Mouse (Mus musculus): ENCODE measurements around the gene Zp2. TPM values are rescaled to one million over a fixed set of nuclear protein-coding genes. Genes with fewer than 3 reads are reported as not detected.

Zp2 gene
- polyA plus RNA-seq, 1 experiment from 2014 or later: not detected

GRCm38 (mm10) chr7:120182891-120183290 is 37.8 kb upstream of the Zp2 start:
- H3K27me3 ChIP-seq (ENCODE audit: insufficient read depth, low read length): no peaks in the 10 kb centered on the region
- peaks cover 10% of the 10 kb centered on the region; the same call in 1 of the 2 replicates for H3K36me3 ChIP-seq (replicated peaks; ENCODE audit: insufficient read depth, low read length)
- no peaks in the 10 kb centered on the region for H3K4me1 ChIP-seq (ENCODE audit: insufficient read depth)
- no peak overlapping the region for H3K4me3 ChIP-seq (ENCODE audit: low read depth, low read length)
- H3K4me2 ChIP-seq (ENCODE audit: low read depth, low read length): no peak overlapping the region
- ATAC-seq (no peak), DNase-seq (no peak)
- H3K27ac ChIP-seq (ENCODE audit: low read depth): no peak overlapping the region
- H3K9me3 ChIP-seq (ENCODE audit: low read length): no peaks in the 10 kb centered on the region
- TF ChIP-seq CTCF (IDR thresholded peaks at IDR 0.05; ENCODE audit: low read depth) (no peak), EP300 (IDR thresholded peaks at IDR 0.05; ENCODE audit: low read depth) (no peak)
- no peak overlapping the region for H3K9ac ChIP-seq (replicated peaks)

GRCm38 (mm10) chr7:120181401-120182230 is 36.5 kb upstream of the Zp2 start:
- ATAC-seq (no peak), DNase-seq (no peak)
- Histone ChIP-seq H3K27me3 (ENCODE audit: insufficient read depth, low read length) (no peaks in the 10 kb centered on the region), H3K4me2 (ENCODE audit: low read depth, low read length) (no peak overlapping the region), H3K27ac (ENCODE audit: low read depth) (no peak overlapping the region), H3K9me3 (ENCODE audit: low read length) (no peaks in the 10 kb centered on the region), H3K4me1 (ENCODE audit: insufficient read depth) (no peaks in the 10 kb centered on the region), H3K9ac (replicated peaks) (no peak overlapping the region), H3K36me3 (replicated peaks; ENCODE audit: insufficient read depth, low read length) (peaks cover 10% of the 10 kb centered on the region; the same call in 1 of the 2 replicates), H3K4me3 (ENCODE audit: low read depth, low read length) (no peak overlapping the region)
- 81% methylated on average over 4 of the region's 4 CpGs for WGBS (ENCODE audit: insufficient replicate concordance)
- no peak for TF ChIP-seq CTCF (IDR thresholded peaks at IDR 0.05; ENCODE audit: low read depth)
- no peak for TF ChIP-seq EP300 (IDR thresholded peaks at IDR 0.05; ENCODE audit: low read depth)

- DNase-seq (no peak), ATAC-seq (peak; percentile 74)
- Histone ChIP-seq H3K4me1 (ENCODE audit: insufficient read depth) (no peaks in the 10 kb centered on the region), H3K9me3 (ENCODE audit: low read length) (no peaks in the 10 kb centered on the region), H3K27ac (ENCODE audit: low read depth) (no peak overlapping the region), H3K9ac (replicated peaks) (no peak overlapping the region), H3K27me3 (ENCODE audit: insufficient read depth, low read length) (no peaks in the 10 kb centered on the region), H3K4me3 (ENCODE audit: low read depth, low read length) (no peak overlapping the region), H3K36me3 (replicated peaks; ENCODE audit: insufficient read depth, low read length) (peaks cover 10% of the 10 kb centered on the region; the same call in 1 of the 2 replicates), H3K4me2 (ENCODE audit: low read depth, low read length) (no peak overlapping the region)
- TF ChIP-seq EP300 (IDR thresholded peaks at IDR 0.05; ENCODE audit: low read depth) (peak; percentile 43; the same call in 1 of the 2 replicates), CTCF (IDR thresholded peaks at IDR 0.05; ENCODE audit: low read depth) (no peak)
- 65% methylated on average over 5 of the region's 5 CpGs for WGBS (ENCODE audit: insufficient replicate concordance)
These were observed 35.5 kb upstream of the Zp2 start for GRCm38 (mm10) chr7:120180547-120180946.

- H3K36me3 ChIP-seq (replicated peaks; ENCODE audit: insufficient read depth, low read length): peaks cover 10% of the 10 kb centered on the region; the same call in 1 of the 2 replicates
- H3K9ac ChIP-seq (replicated peaks): no peak overlapping the region
- no peaks in the 10 kb centered on the region for H3K27me3 ChIP-seq (ENCODE audit: insufficient read depth, low read length)
- H3K4me3 ChIP-seq (ENCODE audit: low read depth, low read length): no peak overlapping the region
- 14% methylated on average over 2 of the region's 2 CpGs for WGBS (ENCODE audit: insufficient replicate concordance)
- no peaks in the 10 kb centered on the region for H3K9me3 ChIP-seq (ENCODE audit: low read length)
- no peak overlapping the region for H3K4me2 ChIP-seq (ENCODE audit: low read depth, low read length)
- DNase-seq: no peak
- H3K27ac ChIP-seq (ENCODE audit: low read depth): no peak overlapping the region
- TF ChIP-seq CTCF (IDR thresholded peaks at IDR 0.05; ENCODE audit: low read depth) (no peak), EP300 (IDR thresholded peaks at IDR 0.05; ENCODE audit: low read depth) (no peak)
- H3K4me1 ChIP-seq (ENCODE audit: insufficient read depth): no peaks in the 10 kb centered on the region
- no peak for ATAC-seq
These were observed 33.8 kb upstream of the Zp2 start for GRCm38 (mm10) chr7:120178935-120179334.

GRCm38 (mm10) chr7:120177611-120178010 is 32.5 kb upstream of the Zp2 start:
- Histone ChIP-seq H3K4me1 (ENCODE audit: insufficient read depth) (no peaks in the 10 kb centered on the region; the same call in 1 of the 2 replicates), H3K4me3 (ENCODE audit: low read depth, low read length) (no peak overlapping the region), H3K27me3 (ENCODE audit: insufficient read depth, low read length) (no peaks in the 10 kb centered on the region), H3K36me3 (replicated peaks; ENCODE audit: insufficient read depth, low read length) (peaks cover 8% of the 10 kb centered on the region; the same call in 1 of the 2 replicates), H3K9me3 (ENCODE audit: low read length) (no peaks in the 10 kb centered on the region), H3K4me2 (ENCODE audit: low read depth, low read length) (0 out of 2 replicates have a peak overlapping the region, but pooled peaks have one; percentile 18), H3K9ac (replicated peaks) (no peak overlapping the region), H3K27ac (ENCODE audit: low read depth) (no peak overlapping the region)
- 76% methylated on average over 3 of the region's 3 CpGs for WGBS (ENCODE audit: insufficient replicate concordance)
- ATAC-seq: no peak
- TF ChIP-seq CTCF (IDR thresholded peaks at IDR 0.05; ENCODE audit: low read depth) (no peak), EP300 (IDR thresholded peaks at IDR 0.05; ENCODE audit: low read depth) (no peak)
- no peak for DNase-seq

- Histone ChIP-seq H3K4me1 (ENCODE audit: insufficient read depth) (no peaks in the 10 kb centered on the region; the same call in 1 of the 2 replicates), H3K27ac (ENCODE audit: low read depth) (peak overlapping the region; percentile 86), H3K9ac (replicated peaks) (peak overlapping the region; percentile 60; the same call in 1 of the 2 replicates), H3K4me3 (ENCODE audit: low read depth, low read length) (peak overlapping the region; percentile 42), H3K27me3 (ENCODE audit: insufficient read depth, low read length) (no peaks in the 10 kb centered on the region), H3K36me3 (replicated peaks; ENCODE audit: insufficient read depth, low read length) (no peaks in the 10 kb centered on the region), H3K4me2 (ENCODE audit: low read depth, low read length) (peak overlapping the region; percentile 65), H3K9me3 (ENCODE audit: low read length) (no peaks in the 10 kb centered on the region)
- 54% methylated on average over 11 of the region's 11 CpGs for WGBS (ENCODE audit: insufficient replicate concordance)
- no peak for TF ChIP-seq CTCF (IDR thresholded peaks at IDR 0.05; ENCODE audit: low read depth)
- no peak for DNase-seq
- ATAC-seq: peak; percentile 58
These were observed 29.8 kb upstream of the Zp2 start for GRCm38 (mm10) chr7:120174723-120175504.

All from liver, postnatal 0 days (tissue).